Mouse (Mus musculus): ENCODE data around the gene C1s2.
"Not testable (repeated sequence)": the region's sequence is repeated elsewhere in the genome, so short reads cannot be mapped to it uniquely, and the experiment has no call there.

DNA sequence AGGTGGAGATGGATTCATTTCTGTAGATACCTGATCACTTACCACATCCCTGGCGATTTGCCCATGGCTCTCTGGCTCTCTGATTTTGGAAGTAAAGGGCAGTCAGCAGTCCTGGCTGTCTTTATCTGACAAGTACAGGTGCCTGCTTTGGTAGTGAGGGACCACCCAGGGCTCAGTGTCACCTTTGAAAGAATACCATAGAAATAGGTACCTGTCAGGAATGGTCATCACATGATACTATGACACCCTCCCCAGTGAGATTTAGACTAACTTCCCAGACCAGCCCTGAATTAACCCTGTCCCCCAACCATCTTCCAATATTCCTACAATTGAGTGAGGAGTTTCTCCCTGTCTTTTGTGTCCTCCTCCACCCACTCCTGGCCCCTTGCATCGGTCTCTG lies at the start of gene C1s2:
- TF ChIP-seq CTCF (IDR thresholded peaks at IDR 0.05; ENCODE audit: insufficient read depth, low read length); POLR2A (IDR thresholded peaks at IDR 0.05; ENCODE audit: borderline replicate concordance, extremely low read depth, low read depth, low read length): not testable (repeated sequence)

All from lung, adult 2 months (tissue).